Mouse (Mus musculus) cerebellum, adult (tissue): ENCODE data around the gene Ank.

Source experiments
- ATAC-seq: cut with Nextera tagmentation; 2 replicates; pipeline ENCODE4 v1.9.2; 2017; ENCODE audit warnings: mild to moderate bottlenecking, moderate library complexity, mixed read lengths; ENCODE audit not compliant: insufficient number of reproducible peaks, low FRiP score, low TSS enrichment

The Ank gene

DNA sequence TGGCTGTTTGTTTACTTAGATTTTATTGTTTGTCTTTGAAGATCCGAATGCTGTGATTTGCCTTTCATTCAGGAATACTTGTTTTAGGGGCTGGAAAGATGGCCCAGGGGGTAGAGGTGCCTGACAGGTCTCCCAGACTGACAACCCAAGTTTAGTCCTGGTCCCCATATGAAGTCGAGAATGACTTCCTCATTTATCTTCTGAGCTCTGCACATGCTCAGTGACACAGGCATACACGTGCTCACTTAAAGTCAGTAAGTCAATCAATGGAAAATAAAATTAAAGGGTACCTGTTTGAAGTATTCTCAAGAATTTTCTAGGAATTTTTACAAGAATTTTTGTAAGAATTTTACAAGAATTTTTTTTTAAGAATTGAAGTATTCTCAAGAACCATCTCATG, 66.6 kb downstream of the Ank start:
- ATAC-seq: no peak

DNA sequence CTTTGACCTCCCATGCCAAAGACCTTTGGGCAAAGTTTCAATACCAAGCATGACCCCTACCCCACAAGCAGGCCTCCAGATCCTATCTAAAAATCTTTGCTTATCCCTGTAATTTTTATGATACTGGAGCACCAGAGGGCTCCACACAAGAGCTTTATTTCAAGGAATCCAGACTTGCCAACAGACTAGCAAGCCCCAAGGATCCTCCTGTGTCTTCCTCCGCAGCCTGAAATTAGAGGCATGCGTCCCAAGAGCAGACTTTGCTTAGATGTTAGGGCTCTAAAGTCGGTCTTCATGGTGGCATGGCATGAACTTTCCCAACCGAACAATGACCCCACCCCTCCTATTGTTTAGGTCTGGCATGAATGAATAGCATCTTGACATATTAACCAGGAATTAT, 69.2 kb downstream of the Ank start:
- ATAC-seq: no peak

DNA sequence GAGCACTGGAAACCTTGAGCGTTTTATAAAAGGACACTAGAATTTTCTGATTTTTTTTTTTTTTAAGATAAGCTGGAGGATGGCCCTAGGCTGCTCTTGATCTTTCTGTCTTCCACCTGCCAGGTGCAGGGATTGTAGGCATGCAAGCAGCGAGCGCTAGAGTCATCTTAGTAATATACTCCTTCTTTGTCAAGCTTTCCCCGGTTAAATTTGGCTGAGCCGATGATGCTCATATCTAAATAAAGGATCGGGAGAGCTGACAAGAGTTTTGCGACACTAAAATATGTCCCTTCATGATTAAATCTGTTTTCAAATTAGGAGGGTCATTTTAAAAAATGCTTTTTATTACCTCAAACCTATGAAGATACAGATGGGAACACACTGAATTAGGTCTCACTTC, 69.7 kb downstream of the Ank start:
- ATAC-seq: no peak

- no peak for ATAC-seq
Observed at GRCm38 (mm10) chr15:27536771-27537170, 70.3 kb downstream of the Ank start.

GRCm38 (mm10) chr15:27537519-27538223, 71.2 kb downstream of the Ank start:
- no peak for ATAC-seq

DNA sequence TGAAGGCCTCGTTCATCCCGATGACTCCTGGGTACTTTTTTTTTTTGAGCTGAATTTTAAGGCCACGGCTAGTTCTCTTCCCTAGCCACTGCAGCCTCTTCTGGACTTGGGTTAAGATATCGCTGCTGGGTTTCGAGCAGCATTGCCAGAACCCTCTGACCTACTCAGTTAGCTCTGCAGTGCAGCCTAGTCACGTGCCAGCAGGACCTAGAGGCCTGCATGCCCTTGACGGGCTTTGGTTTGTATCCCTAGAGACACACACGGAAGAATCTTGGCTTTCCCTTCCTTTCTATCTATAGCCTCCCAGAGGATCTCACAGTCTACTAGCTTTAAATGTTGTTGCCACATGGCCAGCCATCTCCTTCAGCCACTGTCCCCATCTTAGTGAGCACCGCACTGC, 73.3 kb downstream of the Ank start:
- ATAC-seq: peak; percentile 37; the same call in 1 of the 2 replicates

- ATAC-seq: no peak
Observed at GRCm38 (mm10) chr15:27545203-27545602, 78.7 kb downstream of the Ank start.

DNA sequence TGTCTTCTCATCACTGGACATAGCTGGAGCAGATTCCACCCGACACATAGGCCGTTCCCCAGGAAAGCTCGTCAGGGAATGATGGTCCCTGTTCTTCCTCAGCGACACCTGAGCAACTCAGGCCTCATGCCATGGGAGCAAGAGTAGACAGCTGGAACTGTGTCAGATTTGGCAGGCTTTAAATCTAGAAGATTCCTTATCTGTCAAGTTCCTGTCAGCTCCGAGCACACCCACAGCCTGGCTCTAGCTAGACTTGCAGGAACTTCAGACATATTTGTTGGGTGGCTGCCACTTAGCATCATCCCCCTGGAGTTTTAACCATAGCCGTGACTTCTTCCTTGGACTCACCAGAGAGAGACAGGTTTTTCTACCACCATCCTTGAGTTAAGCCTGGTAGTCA, 81.6 kb downstream of the Ank start:
- no peak for ATAC-seq

- 0 out of 2 replicates have a peak, but pooled peaks have one; percentile 16 for ATAC-seq
Observed at GRCm38 (mm10) chr15:27549071-27549470, 82.6 kb downstream of the Ank start.

- no peak for ATAC-seq
Observed at GRCm38 (mm10) chr15:27549878-27550277, 83.4 kb downstream of the Ank start.

- no peak for ATAC-seq
Observed at GRCm38 (mm10) chr15:27550358-27550992, 84.0 kb downstream of the Ank start.

DNA sequence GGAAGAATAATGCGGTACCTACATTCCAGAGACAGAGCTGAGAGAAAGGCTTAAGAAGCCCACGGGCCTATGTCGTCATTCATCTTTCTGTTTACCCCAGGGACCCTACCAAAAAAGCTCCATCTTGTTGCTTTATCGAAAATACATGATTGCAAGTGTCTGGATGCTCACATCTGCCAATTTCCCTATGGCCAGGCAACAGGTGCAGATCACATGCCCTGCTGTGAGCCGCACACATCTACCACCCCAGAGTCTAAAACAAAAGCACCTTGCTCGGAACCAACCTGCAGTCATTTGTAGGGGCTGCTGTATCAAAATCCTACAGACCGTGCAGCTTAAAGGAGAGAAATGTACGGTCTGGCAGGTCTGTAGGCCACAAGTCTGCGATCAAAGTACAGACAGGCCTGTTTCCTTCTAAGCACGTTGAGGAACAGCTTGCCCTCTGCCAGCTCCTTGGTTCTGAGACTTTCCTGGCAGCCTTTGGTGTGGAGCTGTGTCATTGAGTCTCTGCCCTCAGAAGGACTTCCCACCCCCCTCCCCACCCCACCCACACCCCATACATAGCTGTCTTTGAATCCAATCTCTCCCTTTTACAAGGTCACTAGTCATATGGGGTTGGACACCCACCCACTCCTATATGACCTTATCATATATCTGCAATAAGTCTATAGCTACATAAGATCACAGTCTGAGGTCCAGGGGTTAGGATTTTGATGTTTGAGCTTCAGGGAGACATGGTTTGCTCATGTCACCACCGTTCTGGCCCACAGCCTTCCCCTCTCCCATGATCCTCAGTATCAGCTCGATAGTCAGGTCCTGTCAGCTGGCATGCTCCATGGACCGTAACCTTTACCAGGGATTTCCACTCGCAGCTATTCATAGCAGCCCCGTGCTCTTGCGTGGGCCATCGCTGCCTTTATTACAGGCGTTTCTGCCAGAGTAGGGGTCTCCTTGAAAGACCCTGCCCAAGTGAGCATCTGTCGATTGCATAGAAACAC, 84.9 kb downstream of the Ank start:
- ATAC-seq: no peak

GRCm38 (mm10) chr15:27552129-27552700, 85.7 kb downstream of the Ank start:
- ATAC-seq: no peak

DNA sequence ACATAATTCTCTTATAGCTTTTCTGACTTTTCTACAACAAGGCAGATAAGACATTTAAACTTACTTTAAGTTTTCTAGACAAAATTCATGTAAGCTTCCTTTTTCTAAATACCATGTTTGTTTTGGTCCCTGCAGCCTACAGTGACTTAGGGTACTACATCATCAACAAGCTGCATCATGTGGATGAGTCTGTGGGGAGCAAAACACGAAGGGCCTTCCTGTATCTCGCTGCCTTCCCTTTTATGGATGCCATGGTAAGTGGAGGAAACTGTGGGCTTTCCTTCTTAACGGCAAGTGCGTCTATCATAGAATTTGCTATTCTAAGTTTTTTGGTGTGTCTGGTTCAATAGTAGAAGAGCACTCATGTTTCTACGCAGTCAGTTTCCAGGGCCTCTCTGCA, 87.1 kb downstream of the Ank start:
- no peak for ATAC-seq

DNA sequence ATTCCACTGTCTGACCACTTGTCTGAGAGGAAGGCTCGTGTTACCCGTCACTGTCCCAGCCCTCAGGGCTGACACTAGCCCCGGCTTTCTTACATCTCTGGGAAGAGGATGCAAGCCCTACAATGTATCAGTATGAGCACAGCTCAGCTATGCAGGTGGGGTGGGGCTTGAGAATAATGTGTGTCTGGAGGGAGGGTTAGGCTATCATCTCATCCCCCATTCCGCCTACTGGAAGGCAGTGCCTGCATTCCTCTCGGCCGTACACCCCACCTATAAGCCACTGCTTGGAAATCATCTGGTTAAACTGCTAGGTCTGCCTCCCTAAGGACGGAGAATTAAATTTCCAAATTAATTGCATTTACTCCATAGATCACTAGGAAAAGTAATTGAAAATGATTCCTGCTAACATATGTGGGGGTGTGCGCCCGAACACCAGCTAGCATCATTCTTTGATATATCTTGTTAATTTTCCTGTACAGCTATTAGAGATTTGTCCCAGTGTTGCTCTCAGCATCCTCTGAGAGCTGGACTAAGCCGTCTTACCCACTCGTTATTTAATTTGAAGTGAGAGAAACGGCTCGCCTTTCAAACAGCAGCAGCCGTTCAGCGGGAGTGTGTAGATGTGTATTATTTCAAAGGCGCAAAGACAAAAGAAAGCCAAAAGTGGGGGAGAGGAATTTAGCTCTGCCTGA, 92.1 kb downstream of the Ank start:
- ATAC-seq: no peak

- no peak for ATAC-seq
Observed at GRCm38 (mm10) chr15:27560315-27560714, 93.8 kb downstream of the Ank start.

DNA sequence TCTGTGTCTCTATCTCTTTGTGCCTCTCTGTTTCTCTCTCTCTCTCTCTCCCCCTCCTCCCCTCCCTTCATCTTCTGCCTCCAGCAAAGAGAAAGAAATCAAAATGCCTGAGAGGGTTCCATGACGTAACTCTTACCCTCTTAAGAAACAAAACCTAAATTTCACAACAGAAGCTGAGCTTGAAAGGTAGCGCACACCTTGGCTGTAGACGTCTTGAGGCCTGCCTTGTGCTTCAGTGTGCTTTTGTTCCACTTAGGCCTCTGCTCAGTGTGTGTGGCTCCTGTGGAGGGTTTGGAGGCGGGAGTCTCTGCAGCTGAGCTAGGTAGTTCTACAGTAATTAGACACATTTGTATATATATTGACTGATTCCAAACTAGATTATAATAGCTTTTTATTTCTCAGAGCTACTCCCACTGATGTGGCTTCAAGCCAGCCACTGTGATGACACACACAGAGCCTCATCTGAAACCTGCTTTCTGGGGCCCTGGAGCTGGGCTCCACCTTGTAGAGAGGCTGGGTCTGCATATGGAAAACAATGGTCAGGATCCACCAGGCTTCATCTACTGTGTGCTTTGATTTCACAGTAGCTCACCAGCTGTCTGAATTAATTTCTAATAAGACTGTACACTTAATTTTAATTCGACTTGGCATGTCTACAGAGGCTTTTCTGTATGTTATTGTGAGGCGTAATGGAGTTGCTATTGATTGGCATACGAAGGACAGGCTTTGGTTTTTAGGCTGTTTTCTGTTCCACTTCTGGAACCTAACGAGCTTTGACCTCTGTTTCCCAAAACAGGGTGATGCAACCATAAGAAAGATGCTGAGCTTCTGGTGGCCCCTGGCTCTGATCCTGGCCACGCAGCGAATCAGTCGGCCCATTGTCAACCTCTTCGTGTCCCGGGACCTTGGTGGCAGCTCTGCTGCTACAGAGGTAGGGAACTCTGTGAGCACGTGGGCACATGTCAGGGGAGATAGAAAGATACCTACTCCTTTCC, 97.9 kb downstream of the Ank start:
- ATAC-seq: no peak

GRCm38 (mm10) chr15:27565626-27566185, 99.2 kb downstream of the Ank start:
- peak; percentile 46; the same call in 1 of the 2 replicates for ATAC-seq
